Mouse (Mus musculus) forebrain, embryonic 10.5 days (tissue): ENCODE data around the gene Rps18. TPM values are rescaled to one million over a fixed set of nuclear protein-coding genes. Genes with fewer than 3 reads are reported as not detected.

Experiments used
- DNase-seq: peaks from one replicate; pipeline ENCODE4 v3.0.0-alpha.2; 2017; ENCODE audit warnings: low spot score; ENCODE audit errors: extremely low spot score
- H3K27ac ChIP-seq: fragments of 300-500 bp; sonication (generic); 2 replicates; pipeline ENCODE4 v1.5.1; 2016; ENCODE audit warnings: mild to moderate bottlenecking
- H3K27me3 ChIP-seq: fragments of 300-500 bp; sonication (generic); 2 replicates; pipeline ENCODE4 v1.6.1; 2016; ENCODE audit warnings: mild to moderate bottlenecking; ENCODE audit not compliant: poor library complexity, severe bottlenecking
- H3K36me3 ChIP-seq: fragments of 300-500 bp; sonication (generic); replicated peaks from 2 replicates; pipeline ENCODE4 v1.6.1; 2016; ENCODE audit warnings: mild to moderate bottlenecking, moderate library complexity
- H3K4me1 ChIP-seq: fragments of 300-500 bp; sonication (generic); 2 replicates; pipeline ENCODE4 v1.6.1; 2016
- H3K4me3 ChIP-seq: fragments of 300-500 bp; sonication (generic); 2 replicates; pipeline ENCODE4 v1.5.1; 2016; ENCODE audit warnings: mild to moderate bottlenecking, moderate library complexity
- H3K9me3 ChIP-seq: fragments of 300-500 bp; sonication (generic); 2 replicates; pipeline ENCODE4 v1.6.1; 2016; ENCODE audit warnings: mild to moderate bottlenecking, moderate library complexity
- WGBS: fragments of 180-500 bp; shearing (Covaris S2); methylation state at CpG from one replicate; pipeline ENCODE4 v1.1.7; 2016; 5-methylcytosine and 5-hydroxymethylcytosine counted together
- polyA plus RNA-seq: library from polyadenylated mRNA; unstranded; fragments of >200 nt; fragmentation: Nextera tagmentation; extraction: Ambion mirVana; gene quantifications from 2 replicates; pipeline ENCODE4 v1.2.1, GENCODE M21; 2016

Rps18 gene
- polyA plus RNA-seq, 1 experiment from 2014 or later, result 1,596 TPM

DNA sequence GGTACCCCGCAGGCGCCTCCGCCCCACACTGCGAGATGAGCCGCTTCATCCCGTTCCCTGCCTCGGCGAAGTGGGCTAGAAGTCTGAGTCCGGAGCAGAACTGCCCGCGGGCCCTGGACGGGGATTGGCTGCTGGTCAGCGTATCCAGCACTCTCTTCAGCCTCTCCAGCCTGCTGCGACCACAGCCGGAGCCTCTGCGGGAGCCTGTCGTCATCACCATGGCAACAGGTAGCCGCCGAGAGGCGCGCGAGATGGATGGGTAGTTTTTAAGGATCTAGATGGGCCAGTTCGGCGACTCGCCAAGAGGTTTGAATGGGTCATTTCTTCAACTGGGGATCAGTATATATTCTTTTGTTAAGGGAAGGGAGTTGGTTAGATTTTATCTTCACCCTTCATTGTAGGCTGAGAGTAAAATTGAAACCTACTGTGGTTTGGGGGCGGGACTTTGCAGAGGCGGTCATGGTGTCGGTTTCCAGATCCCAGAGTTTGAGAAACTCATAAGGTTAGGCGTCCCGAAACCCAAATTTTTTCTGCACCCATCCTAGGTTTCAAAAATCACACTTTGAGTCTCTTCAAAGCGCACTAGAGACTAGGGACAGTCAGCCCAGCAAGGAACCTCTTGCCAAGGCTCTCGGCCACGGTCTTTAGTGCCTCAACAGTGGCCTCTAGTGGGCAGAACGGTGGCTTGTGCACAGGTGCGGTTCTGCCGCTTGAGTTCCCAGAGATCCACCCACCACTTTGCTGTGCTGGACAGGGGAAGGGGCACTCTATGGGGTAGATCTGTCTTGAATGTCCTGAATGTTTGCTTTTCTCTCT is 35.3 kb downstream of the Rps18 start:
- peak; percentile 85 for DNase-seq
- Histone ChIP-seq H3K9me3 (no peaks in the 10 kb centered on the region; the same call in 1 of the 2 replicates), H3K27me3 (peaks cover 15% of the 10 kb centered on the region), H3K36me3 (peaks cover 26% of the 10 kb centered on the region), H3K27ac (peak overlapping the region; percentile 83), H3K4me3 (peak overlapping the region; percentile 76), H3K4me1 (peaks cover 55% of the 10 kb centered on the region)
- under 1% methylated on average over 36 of the region's 36 CpGs for WGBS

- Histone ChIP-seq H3K4me1 (peaks cover 62% of the 10 kb centered on the region), H3K27me3 (peaks cover 15% of the 10 kb centered on the region), H3K4me3 (peak overlapping the region; percentile 76), H3K27ac (peak overlapping the region; percentile 83), H3K9me3 (no peaks in the 10 kb centered on the region; the same call in 1 of the 2 replicates), H3K36me3 (peaks cover 25% of the 10 kb centered on the region)
- WGBS, result under 1% methylated on average over 52 of the region's 52 CpGs
- peak; percentile 44 for DNase-seq
Measured at GRCm38 (mm10) chr17:33919351-33920281, 36.2 kb downstream of the Rps18 start.

GRCm38 (mm10) chr17:33918293-33919203 is 37.3 kb downstream of the Rps18 start:
- Histone ChIP-seq H3K4me3 (peak overlapping the region; percentile 76), H3K27me3 (peaks cover 15% of the 10 kb centered on the region), H3K4me1 (peaks cover 71% of the 10 kb centered on the region), H3K27ac (no peak overlapping the region), H3K36me3 (peaks cover 36% of the 10 kb centered on the region), H3K9me3 (no peaks in the 10 kb centered on the region; the same call in 1 of the 2 replicates)
- no peak for DNase-seq
- WGBS, result 59% methylated on average over 37 of the region's 37 CpGs

- Histone ChIP-seq H3K4me3 (peak overlapping the region; percentile 76), H3K9me3 (no peaks in the 10 kb centered on the region; the same call in 1 of the 2 replicates), H3K36me3 (peaks cover 44% of the 10 kb centered on the region), H3K27ac (no peak overlapping the region), H3K4me1 (peaks cover 72% of the 10 kb centered on the region), H3K27me3 (peaks cover 15% of the 10 kb centered on the region)
- no peak for DNase-seq
- WGBS, result 84% methylated on average over 18 of the region's 18 CpGs
Measured at GRCm38 (mm10) chr17:33917656-33918292, 38.0 kb downstream of the Rps18 start.

- Histone ChIP-seq H3K36me3 (peaks cover 51% of the 10 kb centered on the region), H3K27me3 (peaks cover 15% of the 10 kb centered on the region), H3K9me3 (no peaks in the 10 kb centered on the region; the same call in 1 of the 2 replicates), H3K27ac (peak overlapping the region; percentile 26; the same call in 1 of the 2 replicates), H3K4me3 (peak overlapping the region; percentile 76), H3K4me1 (peaks cover 76% of the 10 kb centered on the region)
- 78% methylated on average over 31 of the region's 31 CpGs for WGBS
- DNase-seq, result no peak
Measured at GRCm38 (mm10) chr17:33916847-33917655, 38.8 kb downstream of the Rps18 start.

GRCm38 (mm10) chr17:33916294-33916693 is 39.5 kb downstream of the Rps18 start:
- H3K27me3 ChIP-seq, result peaks cover 15% of the 10 kb centered on the region
- no peak for DNase-seq
- H3K4me1 ChIP-seq, result peaks cover 83% of the 10 kb centered on the region
- H3K36me3 ChIP-seq, result peaks cover 59% of the 10 kb centered on the region
- WGBS, result under 1% methylated on average over 19 of the region's 20 CpGs
- peak overlapping the region; percentile 95 for H3K27ac ChIP-seq
- peak overlapping the region; percentile 76 for H3K4me3 ChIP-seq
- H3K9me3 ChIP-seq, result no peaks in the 10 kb centered on the region; the same call in 1 of the 2 replicates

GRCm38 (mm10) chr17:33915671-33916250 is 40.0 kb downstream of the Rps18 start, which contains the start of the genes Tapbp and Zbtb22:
Gene Tapbp (plus strand): TSS chr17:33915899.
Gene Zbtb22 (plus strand): TSS chr17:33915904.
- Histone ChIP-seq H3K27ac (peak within 1 kb of the TSS; percentile 95), H3K27me3 (peaks cover 15% of the 10 kb centered on the region), H3K4me1 (peaks cover 82% of the 10 kb centered on the region), H3K36me3 (peaks cover 64% of the 10 kb centered on the region), H3K9me3 (no peaks in the 10 kb centered on the region; the same call in 1 of the 2 replicates), H3K4me3 (peak within 1 kb of the TSS; percentile 76)
- WGBS, result 0% methylated on average over 34 of the region's 34 CpGs
- peak; percentile 98 for DNase-seq

- peaks cover 68% of the 10 kb centered on the region for H3K36me3 ChIP-seq
Measured at GRCm38 (mm10) chr17:33914969-33915391, 40.8 kb downstream of the Rps18 start.

DNA sequence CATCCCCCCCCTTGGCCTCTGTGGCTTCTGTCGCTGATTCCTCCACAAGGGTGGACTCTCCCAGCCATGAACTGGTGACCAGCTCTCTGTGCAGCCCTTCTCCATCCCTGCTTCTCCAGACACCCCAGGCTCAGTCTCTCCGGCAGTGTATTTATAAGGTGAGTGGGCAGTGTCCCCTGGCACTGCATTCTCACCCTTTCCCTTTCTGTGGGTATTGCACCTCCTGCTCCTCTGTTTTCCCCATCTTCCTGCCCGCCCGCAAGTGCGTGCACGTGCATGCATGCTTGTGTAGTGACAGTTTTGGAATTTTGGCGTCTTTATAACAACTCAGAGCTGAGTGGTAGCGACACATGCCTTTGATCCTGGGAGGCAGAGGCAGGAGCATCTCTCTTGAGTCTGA is 41.9 kb downstream of the Rps18 start:
- WGBS, result 98% methylated on average over 8 of the region's 8 CpGs
- DNase-seq, result no peak
- peaks cover 78% of the 10 kb centered on the region for H3K4me1 ChIP-seq

More at GRCm38 (mm10) chr17:33914969-33915391, 40.8 kb downstream of the Rps18 start:
- Histone ChIP-seq H3K4me3 (peak overlapping the region; percentile 76), H3K27ac (peak overlapping the region; percentile 40; the same call in 1 of the 2 replicates), H3K4me1 (peaks cover 82% of the 10 kb centered on the region), H3K9me3 (no peaks in the 10 kb centered on the region; the same call in 1 of the 2 replicates), H3K27me3 (peaks cover 15% of the 10 kb centered on the region)
- WGBS, result 73% methylated on average over 13 of the region's 13 CpGs
- no peak for DNase-seq

DNA sequence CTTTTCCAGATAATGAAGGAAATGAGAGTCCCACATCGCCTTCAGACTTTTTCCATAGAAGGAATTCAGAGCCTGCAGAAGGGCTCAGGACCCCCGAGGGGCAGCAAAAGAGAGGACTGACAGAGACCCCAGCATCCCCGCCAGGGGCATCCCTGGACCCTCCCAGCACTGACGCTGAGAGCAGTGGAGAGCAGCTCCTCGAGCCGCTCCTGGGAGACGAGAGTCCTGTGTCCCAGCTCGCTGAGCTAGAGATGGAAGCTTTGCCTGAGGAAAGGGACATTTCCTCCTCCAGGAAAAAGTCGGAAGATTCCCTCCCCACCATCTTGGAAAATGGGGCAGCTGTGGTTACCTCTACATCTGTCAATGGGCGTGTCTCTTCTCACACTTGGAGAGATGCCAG is 42.5 kb downstream of the Rps18 start:
- no peak for DNase-seq
- peak overlapping the region; percentile 22; the same call in 1 of the 2 replicates for H3K4me3 ChIP-seq
- no peaks in the 10 kb centered on the region; the same call in 1 of the 2 replicates for H3K9me3 ChIP-seq
- 89% methylated on average over 10 of the region's 10 CpGs for WGBS
- H3K36me3 ChIP-seq, result peaks cover 65% of the 10 kb centered on the region
- peaks cover 78% of the 10 kb centered on the region for H3K4me1 ChIP-seq
- H3K27ac ChIP-seq, result no peak overlapping the region
- H3K27me3 ChIP-seq, result peaks cover 9% of the 10 kb centered on the region

More for the DNA sequence above, 41.9 kb downstream of the Rps18 start:
- peaks cover 68% of the 10 kb centered on the region for H3K36me3 ChIP-seq
- peak overlapping the region; percentile 22; the same call in 1 of the 2 replicates for H3K4me3 ChIP-seq
- no peaks in the 10 kb centered on the region; the same call in 1 of the 2 replicates for H3K9me3 ChIP-seq
- peaks cover 15% of the 10 kb centered on the region for H3K27me3 ChIP-seq
- H3K27ac ChIP-seq, result no peak overlapping the region
